Mouse (Mus musculus) heart, postnatal 4 days (tissue): Measurements from ENCODE around the gene Asb8. TPM values are rescaled to one million over a fixed set of nuclear protein-coding genes. Genes with fewer than 3 reads are reported as not detected.

Experiments used
- DNase-seq: peaks from one replicate; pipeline ENCODE4 v3.0.0; 2021
- total RNA-seq, 2 experiments: library from RNA; stranded (reverse); gene quantifications; 2 replicates each; pipeline ENCODE4 v1.2.3; 2021

The Asb8 gene
- total RNA-seq, 2 experiments from 2014 or later: 97.9 to 103 TPM

- no peak for DNase-seq
These were observed 10.2 kb downstream of the Asb8 start for GRCm38 (mm10) chr15:98155272-98155671.

- DNase-seq: no peak
These were observed 10.8 kb downstream of the Asb8 start for GRCm38 (mm10) chr15:98154631-98155030.

- no peak for DNase-seq
These were observed 11.3 kb downstream of the Asb8 start for GRCm38 (mm10) chr15:98154146-98154545.

- peak; percentile 31 for DNase-seq
These were observed 11.8 kb downstream of the Asb8 start for GRCm38 (mm10) chr15:98153625-98154024.

GRCm38 (mm10) chr15:98152916-98153315 lies 12.5 kb downstream of the Asb8 start:
- DNase-seq: no peak

- peak; percentile 72 for DNase-seq
These were observed 16.2 kb downstream of the Asb8 start for GRCm38 (mm10) chr15:98149166-98149602.

- DNase-seq: no peak
These were observed 17.1 kb downstream of the Asb8 start for GRCm38 (mm10) chr15:98148356-98148755.

GRCm38 (mm10) chr15:98145559-98146181 lies 19.8 kb downstream of the Asb8 start:
- peak; percentile 96 for DNase-seq

- DNase-seq: peak; percentile 50
These were observed 20.4 kb downstream of the Asb8 start for GRCm38 (mm10) chr15:98144861-98145507.

- DNase-seq: no peak
These were observed 22.9 kb downstream of the Asb8 start for GRCm38 (mm10) chr15:98142515-98142914.

- no peak for DNase-seq
These were observed 24.6 kb downstream of the Asb8 start for GRCm38 (mm10) chr15:98140809-98141208.

GRCm38 (mm10) chr15:98139763-98140162 lies 25.7 kb downstream of the Asb8 start:
- no peak for DNase-seq

GRCm38 (mm10) chr15:98136871-98137270 lies 28.6 kb downstream of the Asb8 start:
- DNase-seq: no peak

- no peak for DNase-seq
These were observed 29.8 kb downstream of the Asb8 start for GRCm38 (mm10) chr15:98135671-98136070.

GRCm38 (mm10) chr15:98134666-98135065 lies 30.8 kb downstream of the Asb8 start:
- DNase-seq: no peak

GRCm38 (mm10) chr15:98134034-98134433 lies 31.4 kb downstream of the Asb8 start:
- no peak for DNase-seq

- DNase-seq: no peak
These were observed 32.0 kb downstream of the Asb8 start for GRCm38 (mm10) chr15:98133471-98133870.

GRCm38 (mm10) chr15:98131942-98132655 lies 33.3 kb downstream of the Asb8 start:
- DNase-seq: no peak

GRCm38 (mm10) chr15:98131451-98131850 lies 34.0 kb downstream of the Asb8 start:
- no peak for DNase-seq

GRCm38 (mm10) chr15:98131001-98131400 lies 34.4 kb downstream of the Asb8 start:
- DNase-seq: peak; percentile 55

GRCm38 (mm10) chr15:98120831-98121230 lies 44.6 kb downstream of the Asb8 start:
- no peak for DNase-seq

- DNase-seq: no peak
These were observed 46.1 kb downstream of the Asb8 start for GRCm38 (mm10) chr15:98119363-98119762.

- no peak for DNase-seq
These were observed 49.1 kb downstream of the Asb8 start for GRCm38 (mm10) chr15:98116287-98116686.

- DNase-seq: no peak
These were observed 49.7 kb downstream of the Asb8 start for GRCm38 (mm10) chr15:98115779-98116163.
